Mouse (Mus musculus): ENCODE results near the gene Pax5. TPM values are rescaled to one million over a fixed set of nuclear protein-coding genes. Genes with fewer than 3 reads are reported as not detected.
A peak's percentile ranks its signal among the peaks of the same experiment; 100 is the strongest.

The Pax5 gene
- polyA plus RNA-seq, 1 experiment, result not detected

DNA sequence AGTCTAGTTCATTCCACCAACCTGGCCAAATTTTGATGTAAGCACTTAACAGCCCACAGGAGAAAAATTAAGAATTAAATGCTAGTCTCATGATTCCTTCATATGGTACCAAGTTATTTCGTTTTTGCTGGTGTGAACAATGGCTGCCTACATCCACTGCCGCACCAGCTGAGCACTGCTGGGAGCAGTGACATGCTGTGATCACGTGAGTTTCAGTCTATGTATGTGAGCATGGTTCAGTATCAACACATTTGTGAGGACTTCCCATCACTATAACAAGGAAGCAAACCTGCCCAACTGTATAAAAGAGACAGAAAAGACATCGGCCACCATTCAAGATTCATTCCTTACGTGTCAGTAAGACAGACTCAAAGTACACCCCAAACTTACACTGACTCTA lies 137.3 kb downstream of the Pax5 start:
- no peak for TF ChIP-seq POLR2A (IDR thresholded peaks at IDR 0.05; ENCODE audit: borderline replicate concordance, low read depth, low read length)
- TF ChIP-seq CTCF (IDR thresholded peaks at IDR 0.05; ENCODE audit: low read depth, low read length), result no peak
- Histone ChIP-seq H3K27ac (ENCODE audit: insufficient read depth, low read depth, low read length) (no peak overlapping the region), H3K4me1 (ENCODE audit: control insufficient read depth, insufficient read depth, low read length) (no peaks in the 10 kb centered on the region), H3K4me3 (ENCODE audit: insufficient read depth, low read length) (no peak overlapping the region)

DNA sequence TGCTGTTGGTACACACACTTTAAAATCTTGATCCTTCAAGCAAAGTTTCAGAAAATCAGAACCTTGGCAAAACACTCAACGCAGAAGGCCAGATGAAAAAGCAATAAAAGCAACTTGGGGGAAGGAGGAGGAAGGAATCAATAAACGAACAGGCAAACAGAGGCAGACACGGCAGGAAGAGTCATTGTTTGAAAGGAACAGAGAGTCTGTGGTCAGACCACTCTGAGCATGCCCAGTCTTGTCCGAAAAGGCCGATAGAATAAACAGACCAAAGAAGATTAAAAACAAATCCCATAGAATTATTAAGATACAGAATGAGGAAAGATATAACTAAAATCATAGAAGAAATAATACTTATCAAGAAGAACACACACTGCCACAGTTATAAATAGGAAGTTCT lies 137.9 kb downstream of the Pax5 start:
- no peak overlapping the region for H3K4me3 ChIP-seq (ENCODE audit: insufficient read depth, low read length)
- H3K4me1 ChIP-seq (ENCODE audit: control insufficient read depth, insufficient read depth, low read length), result no peaks in the 10 kb centered on the region
- TF ChIP-seq POLR2A (IDR thresholded peaks at IDR 0.05; ENCODE audit: borderline replicate concordance, low read depth, low read length) (no peak), CTCF (IDR thresholded peaks at IDR 0.05; ENCODE audit: low read depth, low read length) (no peak)
- H3K27ac ChIP-seq (ENCODE audit: insufficient read depth, low read depth, low read length), result no peak overlapping the region

DNA sequence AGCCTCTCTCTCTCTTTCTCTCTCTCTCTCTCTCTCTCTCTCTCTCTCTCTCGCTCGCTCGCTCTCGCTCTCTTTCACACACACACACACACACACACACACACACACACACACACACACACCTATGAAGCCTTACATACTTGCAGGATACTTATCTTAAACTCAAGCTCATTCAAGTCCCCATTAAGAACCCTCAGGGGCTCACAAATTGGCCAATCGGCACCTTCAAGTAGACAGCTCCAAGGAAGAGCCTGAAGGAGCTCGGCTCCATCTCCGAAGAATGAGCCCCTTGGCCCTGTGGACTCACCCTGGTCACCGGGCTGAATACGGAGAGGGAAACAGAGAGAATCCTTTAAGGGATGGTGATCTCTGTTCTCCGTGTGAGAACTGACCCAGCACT lies 141.1 kb downstream of the Pax5 start:
- Histone ChIP-seq H3K4me3 (ENCODE audit: insufficient read depth, low read length) (no peak overlapping the region), H3K27ac (ENCODE audit: insufficient read depth, low read depth, low read length) (no peak overlapping the region), H3K4me1 (ENCODE audit: control insufficient read depth, insufficient read depth, low read length) (no peaks in the 10 kb centered on the region)
- TF ChIP-seq CTCF (IDR thresholded peaks at IDR 0.05; ENCODE audit: low read depth, low read length) (no peak), POLR2A (IDR thresholded peaks at IDR 0.05; ENCODE audit: borderline replicate concordance, low read depth, low read length) (no peak)

DNA sequence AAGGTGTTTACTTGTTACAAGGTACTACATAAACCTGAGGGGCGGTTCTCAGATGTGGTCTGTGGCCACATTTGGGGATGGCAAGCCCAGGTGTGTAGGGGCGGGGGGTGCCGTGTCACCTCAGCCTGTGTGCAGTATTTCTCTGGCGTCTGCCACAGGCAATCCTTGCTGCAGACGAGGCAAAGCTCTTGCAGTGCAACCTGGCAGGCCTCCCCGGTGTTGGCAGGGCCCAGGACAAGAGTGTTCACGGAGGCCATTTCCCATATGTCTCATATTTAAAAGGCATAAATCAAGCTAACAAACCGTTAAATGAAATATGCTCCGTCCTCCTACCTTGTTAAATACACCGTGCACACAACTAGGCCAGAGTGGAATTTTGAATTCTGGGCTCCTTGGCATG lies 141.6 kb downstream of the Pax5 start:
- H3K27ac ChIP-seq (ENCODE audit: insufficient read depth, low read depth, low read length), result no peak overlapping the region
- no peak for TF ChIP-seq POLR2A (IDR thresholded peaks at IDR 0.05; ENCODE audit: borderline replicate concordance, low read depth, low read length)
- TF ChIP-seq CTCF (IDR thresholded peaks at IDR 0.05; ENCODE audit: low read depth, low read length), result no peak
- H3K4me3 ChIP-seq (ENCODE audit: insufficient read depth, low read length), result no peak overlapping the region
- no peaks in the 10 kb centered on the region for H3K4me1 ChIP-seq (ENCODE audit: control insufficient read depth, insufficient read depth, low read length)

DNA sequence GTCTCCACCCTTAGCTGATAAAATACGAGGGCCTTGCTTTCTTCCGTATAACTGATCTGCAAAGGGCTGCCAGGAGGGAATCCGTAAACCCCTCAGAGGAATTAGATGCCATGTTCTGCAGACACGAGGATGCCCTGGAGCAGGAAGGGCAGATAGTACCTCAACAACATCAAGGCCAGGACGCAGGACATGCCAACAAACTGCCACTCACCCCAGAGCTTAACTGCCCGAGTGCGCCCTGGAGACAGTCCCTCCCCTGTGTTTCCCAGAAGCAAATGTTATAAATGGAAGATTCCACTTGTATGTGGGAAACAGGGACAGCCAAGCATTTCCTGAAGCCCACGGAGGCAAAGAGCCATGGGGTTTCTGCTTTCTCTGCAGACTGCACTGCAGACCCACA lies 143.9 kb downstream of the Pax5 start:
- Histone ChIP-seq H3K4me1 (ENCODE audit: control insufficient read depth, insufficient read depth, low read length) (no peaks in the 10 kb centered on the region), H3K4me3 (ENCODE audit: insufficient read depth, low read length) (no peak overlapping the region), H3K27ac (ENCODE audit: insufficient read depth, low read depth, low read length) (no peak overlapping the region)
- TF ChIP-seq POLR2A (IDR thresholded peaks at IDR 0.05; ENCODE audit: borderline replicate concordance, low read depth, low read length) (no peak), CTCF (IDR thresholded peaks at IDR 0.05; ENCODE audit: low read depth, low read length) (no peak)

DNA sequence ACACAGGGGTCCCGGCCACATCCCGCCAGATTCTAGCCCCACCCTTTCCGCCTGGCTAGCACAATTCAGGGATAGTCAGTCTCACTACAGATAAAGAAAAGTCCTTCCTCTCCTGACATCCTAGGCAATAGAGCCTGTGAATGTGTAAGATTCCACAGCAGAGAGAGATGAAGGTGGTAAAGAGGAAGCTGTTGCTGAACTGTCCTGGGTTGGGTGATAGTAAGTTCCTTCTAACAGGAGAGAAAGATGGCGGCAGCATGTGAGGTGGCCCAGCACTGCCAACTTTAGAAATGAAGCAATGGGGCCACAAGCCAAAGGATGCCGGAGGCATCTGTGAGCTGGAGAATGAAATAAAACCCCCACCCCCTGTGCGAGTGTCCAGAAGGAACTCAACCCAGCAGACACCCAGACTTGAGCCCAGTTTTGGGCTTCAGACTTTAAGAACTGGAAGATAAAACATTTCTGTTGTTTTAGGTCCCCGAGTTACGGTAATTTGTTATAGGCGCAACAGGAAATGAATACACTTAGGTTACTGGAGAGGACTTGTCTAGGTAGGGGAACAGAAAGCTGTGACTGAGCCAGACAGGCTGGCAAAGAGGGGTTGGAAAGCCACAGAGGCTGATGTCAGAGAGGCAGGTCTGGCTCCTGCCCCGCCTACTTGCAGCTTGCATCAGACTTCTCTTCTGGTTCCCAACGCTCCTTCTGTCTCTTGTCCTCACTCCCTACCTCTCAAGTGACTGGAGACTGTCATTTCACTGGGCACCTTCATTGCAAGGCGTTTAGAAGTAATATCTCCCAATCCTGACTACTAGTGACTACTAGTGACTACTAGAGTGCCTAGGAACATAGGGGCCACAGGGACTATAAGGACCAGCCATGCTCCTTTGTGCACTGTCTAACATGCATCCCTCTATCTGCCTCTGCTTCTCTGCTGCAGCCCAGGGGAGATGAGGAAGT lies 144.9 kb downstream of the Pax5 start:
- TF ChIP-seq POLR2A (IDR thresholded peaks at IDR 0.05; ENCODE audit: borderline replicate concordance, low read depth, low read length) (no peak), CTCF (IDR thresholded peaks at IDR 0.05; ENCODE audit: low read depth, low read length) (no peak)

DNA sequence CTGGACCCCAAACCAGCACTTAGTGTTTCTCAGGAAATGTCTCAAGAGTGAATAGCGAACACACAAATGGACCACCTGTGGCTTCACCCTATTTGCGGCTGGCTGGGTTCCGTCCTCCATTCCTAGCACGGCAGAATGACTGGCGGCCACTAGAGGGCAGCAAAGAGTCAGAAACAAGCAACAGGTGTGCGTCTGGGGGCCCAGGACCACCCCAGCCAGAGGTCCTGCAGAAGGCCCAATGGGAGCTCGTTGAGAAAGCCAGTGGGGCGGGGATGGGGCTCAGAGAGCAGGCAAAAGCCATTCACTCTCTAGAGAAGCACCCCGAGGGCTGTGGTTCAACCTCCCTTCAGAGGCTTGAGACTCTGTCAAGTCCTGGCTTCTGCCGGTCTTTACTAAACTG lies 145.7 kb downstream of the Pax5 start:
- no peaks in the 10 kb centered on the region for H3K4me1 ChIP-seq (ENCODE audit: control insufficient read depth, insufficient read depth, low read length)
- H3K27ac ChIP-seq (ENCODE audit: insufficient read depth, low read depth, low read length), result no peak overlapping the region
- TF ChIP-seq POLR2A (IDR thresholded peaks at IDR 0.05; ENCODE audit: borderline replicate concordance, low read depth, low read length) (no peak), CTCF (IDR thresholded peaks at IDR 0.05; ENCODE audit: low read depth, low read length) (peak; percentile 95)
- no peak overlapping the region for H3K4me3 ChIP-seq (ENCODE audit: insufficient read depth, low read length)

More for the DNA sequence above, 144.9 kb downstream of the Pax5 start:
- Histone ChIP-seq H3K4me1 (ENCODE audit: control insufficient read depth, insufficient read depth, low read length) (no peaks in the 10 kb centered on the region), H3K4me3 (ENCODE audit: insufficient read depth, low read length) (no peak overlapping the region), H3K27ac (ENCODE audit: insufficient read depth, low read depth, low read length) (no peak overlapping the region)

DNA sequence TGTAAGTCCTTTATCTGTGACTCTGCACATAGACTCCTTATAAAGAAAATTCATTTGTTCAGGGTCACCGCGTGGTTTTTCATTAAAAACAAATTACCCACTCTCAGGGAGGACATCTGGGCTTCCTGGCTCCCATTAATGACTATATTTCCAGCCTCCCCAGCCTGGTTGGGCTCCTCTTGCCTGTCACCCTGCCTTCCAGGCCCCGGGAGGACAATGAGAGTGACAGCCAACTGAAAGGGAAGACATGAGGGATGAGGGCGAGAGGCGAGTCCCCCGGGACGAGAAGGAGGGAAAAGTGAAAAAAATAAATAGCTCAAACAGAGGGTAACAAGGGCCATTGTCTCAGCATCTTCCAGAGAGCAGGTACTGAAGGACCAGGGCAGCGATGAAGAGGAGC lies 149.3 kb downstream of the Pax5 start:
- no peak for TF ChIP-seq POLR2A (IDR thresholded peaks at IDR 0.05; ENCODE audit: borderline replicate concordance, low read depth, low read length)
- Histone ChIP-seq H3K27ac (ENCODE audit: insufficient read depth, low read depth, low read length) (no peak overlapping the region), H3K4me3 (ENCODE audit: insufficient read depth, low read length) (no peak overlapping the region), H3K4me1 (ENCODE audit: control insufficient read depth, insufficient read depth, low read length) (no peaks in the 10 kb centered on the region)

DNA sequence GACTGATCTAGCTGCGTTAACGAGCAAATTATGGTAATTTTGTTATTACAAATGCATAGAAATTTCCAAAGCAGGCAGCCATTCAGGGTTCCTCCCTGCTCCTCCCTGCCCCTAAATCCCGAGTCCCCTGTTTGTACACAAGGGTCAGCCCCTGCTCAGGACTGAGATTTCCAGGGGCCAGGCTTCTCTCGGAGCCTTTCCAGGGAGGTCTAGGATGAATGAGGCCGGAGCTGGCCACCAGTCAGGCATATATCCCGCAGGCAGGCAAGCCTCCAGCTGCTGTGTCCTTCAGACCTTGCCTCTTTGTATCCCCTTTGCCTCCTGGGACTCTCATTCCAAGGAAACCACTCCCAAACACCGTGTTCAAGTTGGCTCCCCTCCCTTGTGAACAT lies 151.7 kb downstream of the Pax5 start:
- no peak overlapping the region for H3K27ac ChIP-seq (ENCODE audit: insufficient read depth, low read depth, low read length)
- no peaks in the 10 kb centered on the region for H3K4me1 ChIP-seq (ENCODE audit: control insufficient read depth, insufficient read depth, low read length)
- no peak overlapping the region for H3K4me3 ChIP-seq (ENCODE audit: insufficient read depth, low read length)
- TF ChIP-seq CTCF (IDR thresholded peaks at IDR 0.05; ENCODE audit: low read depth, low read length) (no peak), POLR2A (IDR thresholded peaks at IDR 0.05; ENCODE audit: borderline replicate concordance, low read depth, low read length) (no peak)

DNA sequence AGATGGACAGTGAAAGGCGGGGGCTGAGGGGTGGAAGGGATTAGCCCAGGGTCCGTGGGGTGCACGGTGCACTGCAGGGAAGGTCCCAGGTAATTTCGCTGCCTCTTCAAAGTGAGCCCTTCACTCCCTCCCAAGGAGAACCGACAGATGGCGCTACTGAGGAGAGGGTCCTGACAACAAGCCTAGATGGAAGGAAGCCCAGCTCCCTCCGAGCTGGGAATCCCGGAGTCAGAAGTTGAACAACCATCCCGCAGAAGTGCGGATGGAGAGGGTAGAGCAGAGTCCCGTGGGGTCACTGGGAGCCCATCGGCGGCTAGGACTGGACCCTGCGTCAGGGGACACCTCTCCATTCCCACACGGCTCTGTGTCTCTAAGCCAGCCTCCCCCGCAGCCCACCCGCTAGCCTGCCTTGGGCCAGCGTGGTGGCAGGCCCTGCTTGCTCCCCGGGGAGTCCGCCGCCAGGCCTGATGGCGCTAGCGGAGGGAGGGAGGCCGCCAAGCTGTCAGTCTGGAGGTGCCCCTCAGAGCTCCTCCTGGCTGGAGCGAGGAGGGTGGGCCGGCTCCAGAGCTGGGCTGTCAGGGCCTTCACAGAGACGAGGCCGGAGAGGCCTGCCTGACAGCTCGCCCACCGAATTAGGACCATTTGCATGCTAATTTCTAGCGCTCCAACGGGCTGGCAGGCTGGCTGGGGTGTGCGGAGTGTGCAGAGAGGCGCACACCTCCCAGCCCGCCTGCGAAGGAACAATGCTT lies 152.3 kb downstream of the Pax5 start:
- TF ChIP-seq POLR2A (IDR thresholded peaks at IDR 0.05; ENCODE audit: borderline replicate concordance, low read depth, low read length) (no peak), CTCF (IDR thresholded peaks at IDR 0.05; ENCODE audit: low read depth, low read length) (no peak)
- H3K4me3 ChIP-seq (ENCODE audit: insufficient read depth, low read length), result no peak overlapping the region

More for the DNA sequence above, 152.3 kb downstream of the Pax5 start:
- Histone ChIP-seq H3K27ac (ENCODE audit: insufficient read depth, low read depth, low read length) (no peak overlapping the region), H3K4me1 (ENCODE audit: control insufficient read depth, insufficient read depth, low read length) (no peaks in the 10 kb centered on the region)
